Mouse (Mus musculus): ENCODE data around the gene Zfp804b. TPM values are rescaled to one million over a fixed set of nuclear protein-coding genes. Genes with fewer than 3 reads are reported as not detected.
"Not testable (repeated sequence)": the region's sequence is repeated elsewhere in the genome, so short reads cannot be mapped to it uniquely, and the experiment has no call there.

The Zfp804b gene
- total RNA-seq (2014; fragmentation: Nextera tagmentation) (not detected in 2 replicates), total RNA-seq (2017) (0.12 and 0.22 TPM in 2 replicates), polyA plus RNA-seq (2012) (not detected in 2 replicates)

GRCm38 (mm10) chr5:7344145-7345010 lies at the start of gene Zfp804b:
Zfp804b (minus strand) TSS chr5:7344756.
- Histone ChIP-seq H3K9me3 (replicated peaks) (no peaks in the 10 kb centered on the region), H3K4me3 (ENCODE audit: low read depth, low read length) (no peak within 1 kb of the TSS), H3K36me3 (replicated peaks) (no peaks in the 10 kb centered on the region), H3K4me1 (ENCODE audit: insufficient read depth, low read depth, low read length) (no peaks in the 10 kb centered on the region), H3K27me3 (ENCODE audit: insufficient read depth, low read length) (no peaks in the 10 kb centered on the region; the same call in 1 of the 2 replicates)
- DNase-seq (ENCODE audit: low spot score) (no peak), ATAC-seq (ENCODE audit: extremely low read depth, insufficient number of reproducible peaks, low FRiP score, poor library complexity, severe bottlenecking) (no peak)
- TF ChIP-seq CTCF (IDR thresholded peaks at IDR 0.05; ENCODE audit: low read depth, low read length) (no peak), TAL1 (conservative IDR thresholded peaks at IDR 0.05; ENCODE audit: low read depth, low read length) (no peak), GATA2 (IDR thresholded peaks at IDR 0.05; ENCODE audit: borderline replicate concordance, low read depth, low read length) (no peak), POLR2AphosphoS5 (IDR thresholded peaks at IDR 0.05; ENCODE audit: insufficient replicate concordance, low read depth, low read length) (no peak), GATA1 (IDR thresholded peaks at IDR 0.05; ENCODE audit: borderline replicate concordance, low read length) (no peak)

GRCm38 (mm10) chr5:7364616-7365015 lies 20.1 kb upstream of the Zfp804b start:
- not testable (repeated sequence) for H3K4me1 ChIP-seq (ENCODE audit: insufficient read depth, low read depth, low read length); H3K27me3 ChIP-seq (ENCODE audit: insufficient read depth, low read length); DNase-seq (ENCODE audit: low spot score); ATAC-seq (ENCODE audit: extremely low read depth, insufficient number of reproducible peaks, low FRiP score, poor library complexity, severe bottlenecking); H3K36me3 ChIP-seq (replicated peaks); H3K4me3 ChIP-seq (ENCODE audit: low read depth, low read length); H3K9me3 ChIP-seq (replicated peaks)

- Histone ChIP-seq H3K9me3 (replicated peaks) (no peaks in the 10 kb centered on the region), H3K27me3 (ENCODE audit: insufficient read depth, low read length) (no peaks in the 10 kb centered on the region; the same call in 1 of the 2 replicates), H3K36me3 (replicated peaks) (no peaks in the 10 kb centered on the region), H3K4me3 (ENCODE audit: low read depth, low read length) (no peak overlapping the region), H3K4me1 (ENCODE audit: insufficient read depth, low read depth, low read length) (no peaks in the 10 kb centered on the region)
- ATAC-seq (ENCODE audit: extremely low read depth, insufficient number of reproducible peaks, low FRiP score, poor library complexity, severe bottlenecking), result no peak
- TF ChIP-seq GATA2 (IDR thresholded peaks at IDR 0.05; ENCODE audit: borderline replicate concordance, low read depth, low read length), result no peak
- DNase-seq (ENCODE audit: low spot score), result no peak
Observed at GRCm38 (mm10) chr5:7345011-7345389, 444 bp upstream of the Zfp804b start.

- no peak for TF ChIP-seq CTCF (IDR thresholded peaks at IDR 0.05; ENCODE audit: low read depth, low read length)
- no peak for TF ChIP-seq GATA2 (IDR thresholded peaks at IDR 0.05; ENCODE audit: borderline replicate concordance, low read depth, low read length)
- H3K9me3 ChIP-seq (replicated peaks), result no peaks in the 10 kb centered on the region
- no peak for DNase-seq (ENCODE audit: low spot score)
- no peaks in the 10 kb centered on the region for H3K4me1 ChIP-seq (ENCODE audit: insufficient read depth, low read depth, low read length)
- H3K36me3 ChIP-seq (replicated peaks), result no peaks in the 10 kb centered on the region
- no peak for ATAC-seq (ENCODE audit: extremely low read depth, insufficient number of reproducible peaks, low FRiP score, poor library complexity, severe bottlenecking)
- H3K4me3 ChIP-seq (ENCODE audit: low read depth, low read length), result no peak overlapping the region
- H3K27me3 ChIP-seq (ENCODE audit: insufficient read depth, low read length), result no peaks in the 10 kb centered on the region
Observed at GRCm38 (mm10) chr5:7325594-7325993, 19.0 kb downstream of the Zfp804b start.

GRCm38 (mm10) chr5:7303819-7304218 lies 40.7 kb downstream of the Zfp804b start, which contains the start of gene Tex47:
Tex47 (plus strand) TSS chr5:7304119.
- Histone ChIP-seq H3K9me3 (replicated peaks) (no peaks in the 10 kb centered on the region), H3K4me1 (ENCODE audit: insufficient read depth, low read depth, low read length) (no peaks in the 10 kb centered on the region), H3K27me3 (ENCODE audit: insufficient read depth, low read length) (no peaks in the 10 kb centered on the region), H3K4me3 (ENCODE audit: low read depth, low read length) (no peak within 1 kb of the TSS), H3K36me3 (replicated peaks) (no peaks in the 10 kb centered on the region)
- ATAC-seq (ENCODE audit: extremely low read depth, insufficient number of reproducible peaks, low FRiP score, poor library complexity, severe bottlenecking) (no peak), DNase-seq (ENCODE audit: low spot score) (no peak)
- TF ChIP-seq CTCF (IDR thresholded peaks at IDR 0.05; ENCODE audit: low read depth, low read length), result no peak
- TF ChIP-seq TAL1 (conservative IDR thresholded peaks at IDR 0.05; ENCODE audit: low read depth, low read length), result no peak
- TF ChIP-seq GATA2 (IDR thresholded peaks at IDR 0.05; ENCODE audit: borderline replicate concordance, low read depth, low read length), result no peak
- TF ChIP-seq POLR2AphosphoS5 (IDR thresholded peaks at IDR 0.05; ENCODE audit: insufficient replicate concordance, low read depth, low read length), result no peak
- no peak for TF ChIP-seq GATA1 (IDR thresholded peaks at IDR 0.05; ENCODE audit: borderline replicate concordance, low read length)

- Histone ChIP-seq H3K36me3 (replicated peaks) (no peaks in the 10 kb centered on the region), H3K27me3 (ENCODE audit: insufficient read depth, low read length) (no peaks in the 10 kb centered on the region), H3K9me3 (replicated peaks) (no peaks in the 10 kb centered on the region), H3K4me3 (ENCODE audit: low read depth, low read length) (no peak overlapping the region), H3K4me1 (ENCODE audit: insufficient read depth, low read depth, low read length) (no peaks in the 10 kb centered on the region)
- ATAC-seq (ENCODE audit: extremely low read depth, insufficient number of reproducible peaks, low FRiP score, poor library complexity, severe bottlenecking) (no peak), DNase-seq (ENCODE audit: low spot score) (no peak)
- no peak for TF ChIP-seq TAL1 (conservative IDR thresholded peaks at IDR 0.05; ENCODE audit: low read depth, low read length)
- no peak for TF ChIP-seq POLR2AphosphoS5 (IDR thresholded peaks at IDR 0.05; ENCODE audit: insufficient replicate concordance, low read depth, low read length)
- TF ChIP-seq CTCF (IDR thresholded peaks at IDR 0.05; ENCODE audit: low read depth, low read length), result no peak
- TF ChIP-seq GATA2 (IDR thresholded peaks at IDR 0.05; ENCODE audit: borderline replicate concordance, low read depth, low read length), result no peak
Observed at GRCm38 (mm10) chr5:7302969-7303368, 41.6 kb downstream of the Zfp804b start.

GRCm38 (mm10) chr5:7284336-7284735 lies 60.2 kb downstream of the Zfp804b start:
- ATAC-seq (ENCODE audit: extremely low read depth, insufficient number of reproducible peaks, low FRiP score, poor library complexity, severe bottlenecking) (no peak), DNase-seq (ENCODE audit: low spot score) (no peak)
- no peaks in the 10 kb centered on the region for H3K36me3 ChIP-seq (replicated peaks)
- H3K27me3 ChIP-seq (ENCODE audit: insufficient read depth, low read length), result no peaks in the 10 kb centered on the region
- no peak for TF ChIP-seq GATA2 (IDR thresholded peaks at IDR 0.05; ENCODE audit: borderline replicate concordance, low read depth, low read length)
- TF ChIP-seq GATA1 (IDR thresholded peaks at IDR 0.05; ENCODE audit: borderline replicate concordance, low read length), result no peak
- no peak for TF ChIP-seq POLR2AphosphoS5 (IDR thresholded peaks at IDR 0.05; ENCODE audit: insufficient replicate concordance, low read depth, low read length)
- TF ChIP-seq TAL1 (conservative IDR thresholded peaks at IDR 0.05; ENCODE audit: low read depth, low read length), result no peak
- TF ChIP-seq CTCF (IDR thresholded peaks at IDR 0.05; ENCODE audit: low read depth, low read length), result no peak
- H3K9me3 ChIP-seq (replicated peaks), result no peaks in the 10 kb centered on the region
- no peak overlapping the region for H3K4me3 ChIP-seq (ENCODE audit: low read depth, low read length)
- no peaks in the 10 kb centered on the region for H3K4me1 ChIP-seq (ENCODE audit: insufficient read depth, low read depth, low read length)

Data from G1E (cell line).